Mouse (Mus musculus) embryonic facial prominence, embryonic 12.5 days (tissue): ENCODE measurements at regions not wholly inside any gene's neighbourhood (a gene's known extent, or its start where the extent isn't known, plus 50 kb on each side); places are given as distances from the start of the nearest gene placed in this dataset.

Experiments used
- ATAC-seq: fragments of 200-750 bp; cut with Nextera tagmentation; 2 replicates; pipeline ENCODE4 v1.8.0; 2017; ENCODE audit not compliant: insufficient number of reproducible peaks, insufficient read depth, low FRiP score, low TSS enrichment
- H3K27ac ChIP-seq: fragments of 300-500 bp; sonication (generic); 2 replicates; pipeline ENCODE4 v1.5.1; 2016; ENCODE audit warnings: mild to moderate bottlenecking
- H3K27me3 ChIP-seq: fragments of 300-500 bp; sonication (generic); 2 replicates; pipeline ENCODE4 v1.6.1; 2016; ENCODE audit warnings: mild to moderate bottlenecking, moderate library complexity
- H3K36me3 ChIP-seq: fragments of 300-500 bp; sonication (generic); 2 replicates; pipeline ENCODE4 v1.6.1; 2016; ENCODE audit warnings: mild to moderate bottlenecking
- H3K4me1 ChIP-seq: fragments of 300-500 bp; sonication (generic); 2 replicates; pipeline ENCODE4 v1.6.1; 2016
- H3K4me2 ChIP-seq: fragments of 300-500 bp; sonication (generic); replicated peaks from 2 replicates; pipeline ENCODE4 v1.6.1; 2016; ENCODE audit warnings: mild to moderate bottlenecking, moderate library complexity
- H3K4me3 ChIP-seq: fragments of 300-500 bp; sonication (generic); 2 replicates; pipeline ENCODE4 v1.5.1; 2016; ENCODE audit warnings: mild to moderate bottlenecking
- H3K9ac ChIP-seq: fragments of 300-500 bp; sonication (generic); 2 replicates; pipeline ENCODE4 v1.6.1; 2016; ENCODE audit warnings: mild to moderate bottlenecking, moderate library complexity
- H3K9me3 ChIP-seq: fragments of 300-500 bp; sonication (generic); 2 replicates; pipeline ENCODE4 v1.6.1; 2016; ENCODE audit warnings: mild to moderate bottlenecking, moderate library complexity
- WGBS: fragments of 180-500 bp; shearing (Covaris S2); methylation state at CpG from one replicate; pipeline ENCODE4 v1.1.7; 2016; 5-methylcytosine and 5-hydroxymethylcytosine counted together

- H3K4me3 ChIP-seq = no peak overlapping the region
- H3K4me2 ChIP-seq = no peak overlapping the region
- H3K9me3 ChIP-seq = peaks cover 11% of the 10 kb centered on the region; the same call in 1 of the 2 replicates
- H3K4me1 ChIP-seq = peaks cover 11% of the 10 kb centered on the region; the same call in 1 of the 2 replicates
- H3K36me3 ChIP-seq = no peaks in the 10 kb centered on the region
- ATAC-seq = no peak
- 83% methylated on average over 17 of the region's 17 CpGs for WGBS
- H3K27ac ChIP-seq = no peak overlapping the region
- no peak overlapping the region for H3K9ac ChIP-seq
- no peaks in the 10 kb centered on the region for H3K27me3 ChIP-seq
Observed at GRCm38 (mm10) chr8:88019243-88020115, 60.1 kb upstream of the Zfp423 start.

DNA sequence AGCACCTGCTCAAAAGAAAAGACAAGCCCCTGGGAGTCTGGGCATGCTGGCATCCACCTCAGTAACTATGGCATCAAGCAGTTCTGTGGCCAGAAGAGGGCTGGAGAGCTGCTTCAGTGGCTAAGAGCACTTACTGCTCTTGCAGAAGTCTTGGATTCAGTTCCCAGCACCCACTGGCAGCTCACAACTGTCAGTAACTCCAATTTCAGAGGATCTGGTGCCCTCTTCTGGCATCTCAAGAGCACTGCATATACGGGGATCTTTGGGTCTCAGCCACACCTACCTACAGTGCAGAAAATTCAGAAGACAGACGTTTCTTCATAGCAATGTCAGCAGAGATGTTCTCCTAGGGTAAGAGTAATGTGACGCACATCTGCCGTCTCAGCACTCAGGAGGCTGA lies 59.1 kb upstream of the Zfp423 start:
- Histone ChIP-seq H3K4me3 (no peak overlapping the region), H3K9me3 (peaks cover 11% of the 10 kb centered on the region; the same call in 1 of the 2 replicates), H3K4me1 (peaks cover 11% of the 10 kb centered on the region; the same call in 1 of the 2 replicates), H3K27me3 (no peaks in the 10 kb centered on the region), H3K4me2 (no peak overlapping the region), H3K36me3 (no peaks in the 10 kb centered on the region), H3K27ac (no peak overlapping the region), H3K9ac (no peak overlapping the region)
- ATAC-seq = no peak
- 91% methylated on average over 4 of the region's 4 CpGs for WGBS

DNA sequence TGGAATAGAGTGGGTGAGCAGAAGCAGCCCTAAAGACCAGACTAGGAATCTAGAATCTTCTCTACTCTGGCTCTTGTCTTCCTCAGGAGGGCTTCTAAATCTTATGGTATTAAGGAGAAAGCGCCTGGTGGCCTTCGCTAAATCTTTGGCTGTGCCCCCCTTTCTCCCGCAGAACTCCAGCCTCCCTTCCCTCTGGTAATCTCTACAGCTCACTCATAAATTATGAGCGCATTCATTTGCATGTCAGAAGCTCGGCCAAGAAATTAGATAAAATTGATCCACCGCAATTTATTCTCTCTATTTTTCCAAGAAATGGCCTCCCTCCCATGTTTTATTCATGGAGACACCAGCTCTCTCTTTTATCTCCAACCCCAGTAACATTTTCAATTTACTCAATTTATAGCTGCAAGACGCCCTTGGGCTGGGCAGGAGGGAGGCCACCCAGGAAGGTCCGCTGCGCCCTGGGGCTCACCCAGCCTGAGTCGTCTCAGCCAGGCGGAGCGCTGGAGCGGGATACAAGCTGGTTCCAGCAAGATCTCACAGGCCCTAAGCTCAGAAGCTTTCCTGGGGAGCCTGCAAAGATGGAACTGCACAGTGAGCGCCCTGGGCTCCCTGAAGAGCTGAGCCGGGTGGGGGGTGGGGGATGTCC lies 52.9 kb upstream of the Zfp423 start:
- no peak overlapping the region for H3K4me2 ChIP-seq
- H3K4me1 ChIP-seq = no peaks in the 10 kb centered on the region
- H3K36me3 ChIP-seq = no peaks in the 10 kb centered on the region
- no peak for ATAC-seq
- no peak overlapping the region for H3K9ac ChIP-seq
- H3K27ac ChIP-seq = no peak overlapping the region
- WGBS = 58% methylated on average over 15 of the region's 15 CpGs
- H3K9me3 ChIP-seq = no peaks in the 10 kb centered on the region
- no peak overlapping the region for H3K4me3 ChIP-seq
- H3K27me3 ChIP-seq = no peaks in the 10 kb centered on the region

GRCm38 (mm10) chr8:88010566-88010965 lies 51.2 kb upstream of the Zfp423 start:
- no peaks in the 10 kb centered on the region for H3K36me3 ChIP-seq
- WGBS = 26% methylated on average over 3 of the region's 3 CpGs
- no peaks in the 10 kb centered on the region for H3K9me3 ChIP-seq
- H3K4me1 ChIP-seq = no peaks in the 10 kb centered on the region
- no peak overlapping the region for H3K4me2 ChIP-seq
- no peak overlapping the region for H3K27ac ChIP-seq
- H3K9ac ChIP-seq = no peak overlapping the region
- ATAC-seq = no peak
- no peak overlapping the region for H3K4me3 ChIP-seq
- no peaks in the 10 kb centered on the region for H3K27me3 ChIP-seq

- no peak overlapping the region for H3K4me3 ChIP-seq
- 54% methylated on average over 3 of the region's 3 CpGs for whole genome bisulfite sequencing
Observed at GRCm38 (mm10) chr8:88009878-88010277, 50.5 kb upstream of the Zfp423 start.

More at GRCm38 (mm10) chr8:88009878-88010277, 50.5 kb upstream of the Zfp423 start:
- no peak for ATAC-seq
- H3K36me3 ChIP-seq = no peaks in the 10 kb centered on the region
- no peaks in the 10 kb centered on the region for H3K4me1 ChIP-seq
- H3K4me2 ChIP-seq = no peak overlapping the region
- no peak overlapping the region for H3K9ac ChIP-seq
- no peak overlapping the region for H3K27ac ChIP-seq
- H3K27me3 ChIP-seq = no peaks in the 10 kb centered on the region
- H3K9me3 ChIP-seq = no peaks in the 10 kb centered on the region
